Mouse (Mus musculus): ENCODE results near the gene Smarcd3.

Smarcd3 gene

GRCm38 (mm10) chr5:24598570-24599006 is 25.6 kb downstream of the Smarcd3 start:
- ATAC-seq (ENCODE audit: insufficient number of reproducible peaks, low FRiP score, low TSS enrichment) = no peak

GRCm38 (mm10) chr5:24597901-24598569 is 26.2 kb downstream of the Smarcd3 start:
- no peak for ATAC-seq (ENCODE audit: insufficient number of reproducible peaks, low FRiP score, low TSS enrichment)

GRCm38 (mm10) chr5:24597221-24597728 is 26.9 kb downstream of the Smarcd3 start:
- ATAC-seq (ENCODE audit: insufficient number of reproducible peaks, low FRiP score, low TSS enrichment) = peak; percentile 43; the same call in 1 of the 2 replicates

- no peak for ATAC-seq (ENCODE audit: insufficient number of reproducible peaks, low FRiP score, low TSS enrichment)
These were observed 27.6 kb downstream of the Smarcd3 start for GRCm38 (mm10) chr5:24596519-24597171.

- ATAC-seq (ENCODE audit: insufficient number of reproducible peaks, low FRiP score, low TSS enrichment) = no peak
These were observed 28.3 kb downstream of the Smarcd3 start for GRCm38 (mm10) chr5:24595786-24596380.

GRCm38 (mm10) chr5:24595261-24595660 is 28.9 kb downstream of the Smarcd3 start:
- no peak for ATAC-seq (ENCODE audit: insufficient number of reproducible peaks, low FRiP score, low TSS enrichment)

GRCm38 (mm10) chr5:24594346-24594745 is 29.9 kb downstream of the Smarcd3 start:
- ATAC-seq (ENCODE audit: insufficient number of reproducible peaks, low FRiP score, low TSS enrichment) = no peak

GRCm38 (mm10) chr5:24593928-24594327 is 30.3 kb downstream of the Smarcd3 start:
- no peak for ATAC-seq (ENCODE audit: insufficient number of reproducible peaks, low FRiP score, low TSS enrichment)

GRCm38 (mm10) chr5:24593230-24593629 is 31.0 kb downstream of the Smarcd3 start:
- ATAC-seq (ENCODE audit: insufficient number of reproducible peaks, low FRiP score, low TSS enrichment) = no peak

- ATAC-seq (ENCODE audit: insufficient number of reproducible peaks, low FRiP score, low TSS enrichment) = no peak
These were observed 31.6 kb downstream of the Smarcd3 start for GRCm38 (mm10) chr5:24592471-24593160.

GRCm38 (mm10) chr5:24591796-24592470 is 32.3 kb downstream of the Smarcd3 start:
- no peak for ATAC-seq (ENCODE audit: insufficient number of reproducible peaks, low FRiP score, low TSS enrichment)

GRCm38 (mm10) chr5:24591268-24591721 is 32.9 kb downstream of the Smarcd3 start:
- ATAC-seq (ENCODE audit: insufficient number of reproducible peaks, low FRiP score, low TSS enrichment) = no peak

GRCm38 (mm10) chr5:24589511-24590500 is 34.4 kb downstream of the Smarcd3 start:
- no peak for ATAC-seq (ENCODE audit: insufficient number of reproducible peaks, low FRiP score, low TSS enrichment)

GRCm38 (mm10) chr5:24587200-24587577 is 37.0 kb downstream of the Smarcd3 start:
- no peak for ATAC-seq (ENCODE audit: insufficient number of reproducible peaks, low FRiP score, low TSS enrichment)

GRCm38 (mm10) chr5:24586547-24587199 is 37.5 kb downstream of the Smarcd3 start, which contains the start of gene Chpf2:
TSS of gene Chpf2 (plus strand) at chr5:24586741.
- ATAC-seq (ENCODE audit: insufficient number of reproducible peaks, low FRiP score, low TSS enrichment) = peak; percentile 93

- ATAC-seq (ENCODE audit: insufficient number of reproducible peaks, low FRiP score, low TSS enrichment) = peak; percentile 27; the same call in 1 of the 2 replicates
These were observed 38.1 kb downstream of the Smarcd3 start for GRCm38 (mm10) chr5:24586106-24586505.

GRCm38 (mm10) chr5:24578109-24578963 is 45.9 kb downstream of the Smarcd3 start:
- no peak for ATAC-seq (ENCODE audit: insufficient number of reproducible peaks, low FRiP score, low TSS enrichment)
